Mouse (Mus musculus): ENCODE results near the gene Ick. TPM values are rescaled to one million over a fixed set of nuclear protein-coding genes. Genes with fewer than 3 reads are reported as not detected.
A peak's percentile ranks its signal among the peaks of the same experiment; 100 is the strongest.

The Ick gene
- total and polyA plus RNA-seq, 3 experiments = 7.8 to 14.0 (median 12.5) TPM

DNA sequence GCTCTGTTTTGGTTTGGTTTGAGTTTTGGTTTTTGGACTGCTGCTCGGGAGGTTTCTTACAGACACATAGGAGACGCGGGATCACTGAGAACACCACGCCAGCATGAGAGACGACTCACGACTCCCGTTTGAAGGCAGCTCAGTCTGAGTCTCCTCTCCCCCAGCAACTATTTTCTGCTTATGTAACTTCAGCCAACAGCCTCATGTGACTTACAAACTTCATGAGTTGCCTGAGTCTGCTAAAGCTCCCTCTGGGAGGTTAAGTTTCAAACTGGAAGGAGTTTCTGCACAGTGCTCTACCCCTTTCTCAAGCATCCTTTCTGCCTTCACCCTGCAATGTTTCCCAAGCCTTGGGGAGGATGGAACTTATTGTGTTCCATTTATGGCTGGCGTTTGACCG, 76.7 kb downstream of the Ick start:
- WGBS = 66% methylated on average over 9 of the region's 9 CpGs
- no peak for DNase-seq
- Histone ChIP-seq H3K27me3 (ENCODE audit: control insufficient read depth, insufficient read depth, low read length) (no peaks in the 10 kb centered on the region), H3K36me3 (ENCODE audit: control insufficient read depth, insufficient read depth, low read length) (no peaks in the 10 kb centered on the region), H3K79me2 (replicated peaks; ENCODE audit: control insufficient read depth, insufficient read depth, low read length) (no peaks in the 10 kb centered on the region), H3K27ac (no peak overlapping the region), H3K4me3 (no peak overlapping the region), H3K9ac (ENCODE audit: low read depth, low read length) (no peak overlapping the region), H3K4me1 (ENCODE audit: control insufficient read depth, insufficient read depth, low read length) (peaks cover 1% of the 10 kb centered on the region; the same call in 1 of the 2 replicates)
- intact Hi-C loops (cut with DNase I) = no loop called here
- 0 out of 2 replicates have a peak, but pooled peaks have one; percentile 17 for TF ChIP-seq POLR2A (IDR thresholded peaks at IDR 0.05; ENCODE audit: insufficient read depth, low read depth, low read length)
- no peak for TF ChIP-seq EP300 (IDR thresholded peaks at IDR 0.05; ENCODE audit: insufficient read depth, low read depth, low read length)

DNA sequence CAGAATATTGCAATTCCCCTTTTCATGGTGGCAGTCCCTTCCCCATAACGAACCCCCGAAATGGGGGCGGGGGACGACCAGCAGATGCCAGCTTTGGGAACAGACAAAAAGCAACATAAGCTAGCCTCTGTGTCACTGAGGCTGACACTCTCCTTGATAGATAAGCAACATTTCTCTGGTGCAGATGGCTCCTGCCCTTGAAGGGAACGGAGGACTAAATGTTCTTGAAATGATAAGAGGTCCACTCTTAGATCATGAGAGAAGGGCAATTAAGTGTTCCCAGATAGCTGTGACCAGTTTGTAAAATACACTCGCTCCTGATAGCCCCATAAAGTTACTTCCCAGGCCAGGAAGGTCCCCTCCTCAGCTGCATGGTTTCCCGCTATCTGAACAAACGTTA, 79.9 kb downstream of the Ick start:
- no peak overlapping the region for H3K9ac ChIP-seq (ENCODE audit: low read depth, low read length)
- no peak overlapping the region for H3K4me3 ChIP-seq
- no peak for DNase-seq
- no peaks in the 10 kb centered on the region for H3K79me2 ChIP-seq (replicated peaks; ENCODE audit: control insufficient read depth, insufficient read depth, low read length)
- H3K36me3 ChIP-seq (ENCODE audit: control insufficient read depth, insufficient read depth, low read length) = no peaks in the 10 kb centered on the region
- TF ChIP-seq POLR2A (IDR thresholded peaks at IDR 0.05; ENCODE audit: insufficient read depth, low read depth, low read length) (no peak), EP300 (IDR thresholded peaks at IDR 0.05; ENCODE audit: insufficient read depth, low read depth, low read length) (no peak), CTCF (IDR thresholded peaks at IDR 0.05) (no peak)
- no peak overlapping the region for H3K27ac ChIP-seq
- peaks cover 3% of the 10 kb centered on the region for H3K4me1 ChIP-seq (ENCODE audit: control insufficient read depth, insufficient read depth, low read length)
- no peaks in the 10 kb centered on the region for H3K27me3 ChIP-seq (ENCODE audit: control insufficient read depth, insufficient read depth, low read length)
- WGBS = 83% methylated on average over 8 of the region's 8 CpGs
- intact Hi-C loops (cut with DNase I) = no loop called here

DNA sequence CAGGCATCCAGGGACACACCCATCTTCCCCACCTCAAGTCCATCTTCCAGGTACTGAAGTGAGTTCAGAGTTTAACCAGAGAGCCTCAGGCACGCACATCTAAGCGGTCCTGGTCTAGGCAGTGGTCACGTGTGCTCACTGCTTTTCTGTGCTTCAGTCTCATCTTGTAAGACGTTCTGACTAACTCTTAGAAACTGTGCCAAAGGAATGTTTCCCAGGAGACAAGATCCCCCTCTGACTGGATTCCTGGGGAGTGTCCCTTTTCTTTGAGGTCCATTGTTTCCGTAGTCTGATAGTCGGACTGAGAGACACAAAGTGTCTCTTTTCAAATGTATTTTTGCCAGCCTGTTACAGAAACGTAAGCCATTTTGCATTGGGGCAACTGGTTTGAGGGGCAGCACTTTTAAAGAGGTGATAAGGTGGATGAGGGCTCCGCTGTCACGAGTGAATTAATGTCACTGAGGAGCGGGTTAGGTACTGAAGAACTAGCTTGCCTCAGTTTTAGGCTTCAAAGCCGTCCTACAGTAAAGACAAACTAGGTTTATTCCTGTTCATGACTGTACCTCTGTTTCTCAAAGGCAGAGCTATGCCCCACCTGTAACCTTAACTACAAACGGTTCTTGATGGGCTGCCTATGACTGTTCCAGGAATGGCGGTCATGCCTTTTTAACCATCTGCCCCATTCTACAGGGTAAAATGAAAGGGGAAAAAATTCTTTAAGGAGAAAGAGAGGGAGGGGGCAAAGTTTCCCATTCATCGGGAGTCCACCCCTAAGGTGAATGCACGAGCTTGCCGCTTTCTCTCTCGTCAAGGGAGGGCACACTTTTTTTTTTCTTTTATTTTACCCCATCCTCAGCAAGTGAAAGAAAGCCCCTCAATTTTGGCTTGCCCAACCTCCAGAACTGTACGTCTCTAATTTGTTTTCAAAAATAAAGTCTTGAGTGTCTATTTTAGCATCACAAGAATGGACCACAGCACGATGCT, 82.0 kb downstream of the Ick start:
- Histone ChIP-seq H3K4me3 (peak overlapping the region; percentile 45), H3K36me3 (ENCODE audit: control insufficient read depth, insufficient read depth, low read length) (no peaks in the 10 kb centered on the region), H3K9ac (ENCODE audit: low read depth, low read length) (no peak overlapping the region; the same call in 1 of the 2 replicates), H3K27ac (no peak overlapping the region; the same call in 1 of the 2 replicates), H3K27me3 (ENCODE audit: control insufficient read depth, insufficient read depth, low read length) (no peaks in the 10 kb centered on the region), H3K4me1 (ENCODE audit: control insufficient read depth, insufficient read depth, low read length) (peaks cover 3% of the 10 kb centered on the region), H3K79me2 (replicated peaks; ENCODE audit: control insufficient read depth, insufficient read depth, low read length) (no peaks in the 10 kb centered on the region)
- WGBS = 16% methylated on average over 19 of the region's 19 CpGs
- no peak for DNase-seq
- TF ChIP-seq EP300 (IDR thresholded peaks at IDR 0.05; ENCODE audit: insufficient read depth, low read depth, low read length) (no peak), CTCF (IDR thresholded peaks at IDR 0.05) (no peak), POLR2A (IDR thresholded peaks at IDR 0.05; ENCODE audit: insufficient read depth, low read depth, low read length) (no peak)
- intact Hi-C loops (cut with DNase I) = loop anchor here (5.0 kb wide), 1 partner anchor 79 kb away; no protein-coding TSS in a partner anchor

DNA sequence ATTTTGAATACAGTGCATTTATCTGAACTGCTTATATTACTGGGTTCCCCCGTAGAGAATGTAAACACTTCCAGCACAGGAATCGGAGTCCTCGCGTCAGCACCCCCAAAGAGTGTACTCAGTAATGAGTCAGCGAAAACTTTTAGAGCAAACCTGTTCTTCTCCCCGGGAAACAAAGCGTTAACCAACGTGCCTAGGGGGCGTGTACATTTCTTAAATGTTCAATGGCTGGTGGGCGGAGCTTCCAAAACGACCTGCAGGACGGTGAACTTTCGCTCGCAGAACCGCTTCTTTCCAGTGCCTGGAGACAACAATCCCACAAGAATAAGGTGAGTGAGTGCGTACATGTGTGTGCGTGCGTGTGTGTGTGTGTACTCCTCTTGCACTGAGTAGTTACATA, 82.7 kb downstream of the Ick start:
- intact Hi-C loops (cut with DNase I) = loop anchor here (2.0 to 5.0 kb wide), 2 partner anchors 15 to 79 kb away; no protein-coding TSS in a partner anchor
- Histone ChIP-seq H3K4me1 (ENCODE audit: control insufficient read depth, insufficient read depth, low read length) (peaks cover 3% of the 10 kb centered on the region), H3K27me3 (ENCODE audit: control insufficient read depth, insufficient read depth, low read length) (no peaks in the 10 kb centered on the region), H3K79me2 (replicated peaks; ENCODE audit: control insufficient read depth, insufficient read depth, low read length) (no peaks in the 10 kb centered on the region), H3K27ac (peak overlapping the region; percentile 64; the same call in 1 of the 2 replicates), H3K9ac (ENCODE audit: low read depth, low read length) (peak overlapping the region; percentile 56), H3K4me3 (peak overlapping the region; percentile 45), H3K36me3 (ENCODE audit: control insufficient read depth, insufficient read depth, low read length) (no peaks in the 10 kb centered on the region)
- DNase-seq = peak; percentile 51 to 53
- TF ChIP-seq EP300 (IDR thresholded peaks at IDR 0.05; ENCODE audit: insufficient read depth, low read depth, low read length) (no peak), POLR2A (IDR thresholded peaks at IDR 0.05; ENCODE audit: insufficient read depth, low read depth, low read length) (peak; percentile 69)
- 3% methylated on average over 18 of the region's 18 CpGs for WGBS

DNA sequence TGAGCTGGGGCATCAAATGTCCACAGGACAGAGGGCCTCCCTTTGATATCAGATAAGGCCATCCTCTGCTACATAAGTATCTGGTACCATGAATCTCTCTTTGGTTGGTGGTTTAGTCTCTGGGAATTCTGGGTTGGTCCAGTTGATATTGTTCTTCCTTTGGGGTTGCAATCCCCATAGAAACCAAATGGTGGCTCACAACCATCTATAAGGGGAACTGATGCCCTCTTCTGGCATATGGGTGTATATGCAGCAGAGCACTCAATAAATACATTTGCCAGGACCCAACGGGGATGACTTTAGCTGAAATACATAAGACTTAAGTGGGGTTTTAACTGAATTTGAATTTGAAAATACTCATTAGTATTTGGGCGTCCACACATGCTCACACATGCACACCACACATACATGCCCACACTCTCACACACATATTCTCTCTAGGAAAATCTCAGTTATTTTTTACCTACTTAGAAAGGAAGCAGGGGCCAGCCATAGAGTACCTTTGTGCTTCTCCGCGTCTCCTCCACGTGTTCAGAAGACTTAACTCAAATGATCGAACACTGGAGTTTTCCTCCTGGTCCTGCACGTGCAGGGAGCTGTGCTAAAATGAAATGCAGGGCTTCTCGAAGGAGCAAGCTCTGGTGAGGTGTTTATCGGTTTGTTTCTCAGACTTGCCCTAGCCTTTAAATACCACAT, 85.1 kb downstream of the Ick start:
- Histone ChIP-seq H3K4me1 (ENCODE audit: control insufficient read depth, insufficient read depth, low read length) (peaks cover 3% of the 10 kb centered on the region), H3K4me3 (no peak overlapping the region), H3K27ac (no peak overlapping the region), H3K36me3 (ENCODE audit: control insufficient read depth, insufficient read depth, low read length) (no peaks in the 10 kb centered on the region), H3K9ac (ENCODE audit: low read depth, low read length) (no peak overlapping the region), H3K79me2 (replicated peaks; ENCODE audit: control insufficient read depth, insufficient read depth, low read length) (no peaks in the 10 kb centered on the region), H3K27me3 (ENCODE audit: control insufficient read depth, insufficient read depth, low read length) (no peaks in the 10 kb centered on the region)
- 42% methylated on average over 9 of the region's 9 CpGs for WGBS
- DNase-seq = peak in 1 of 2 experiments; percentile 38
- TF ChIP-seq EP300 (IDR thresholded peaks at IDR 0.05; ENCODE audit: insufficient read depth, low read depth, low read length) = no peak
- peak; percentile 95; the same call in 1 of the 2 replicates for TF ChIP-seq CTCF (IDR thresholded peaks at IDR 0.05)
- TF ChIP-seq POLR2A (IDR thresholded peaks at IDR 0.05; ENCODE audit: insufficient read depth, low read depth, low read length) = no peak
- intact Hi-C loops (cut with DNase I) = loop anchor here (2.0 to 5.0 kb wide), 2 partner anchors 17 to 82 kb away; no protein-coding TSS in a partner anchor
